Mouse (Mus musculus) hindbrain, embryonic 11.5 days (tissue): ENCODE measurements around the gene Ccl5. TPM values are rescaled to one million over a fixed set of nuclear protein-coding genes. Genes with fewer than 3 reads are reported as not detected.

Experiments
- ATAC-seq: fragments of 200-750 bp; cut with Nextera tagmentation; 2 replicates; pipeline ENCODE4 v1.8.0; 2017; ENCODE audit warnings: mild to moderate bottlenecking, moderate TSS enrichment, moderate library complexity; ENCODE audit not compliant: low FRiP score
- DNase-seq: peaks from one replicate; pipeline ENCODE4 v3.0.0-alpha.2; 2015; ENCODE audit warnings: low spot score
- H3K27ac ChIP-seq: fragments of 300-500 bp; sonication (generic); 2 replicates; pipeline ENCODE4 v1.5.1; 2014; ENCODE audit warnings: mild to moderate bottlenecking, low read depth, low read length
- H3K27me3 ChIP-seq: fragments of 300-500 bp; sonication (generic); 2 replicates; pipeline ENCODE4 v1.6.1; 2014; ENCODE audit warnings: mild to moderate bottlenecking, low read length, moderate library complexity, mixed read lengths; ENCODE audit not compliant: control insufficient read depth, insufficient read depth
- H3K36me3 ChIP-seq: fragments of 300-500 bp; sonication (generic); 2 replicates; pipeline ENCODE4 v1.6.1; 2014; ENCODE audit warnings: mild to moderate bottlenecking, low read length, moderate library complexity, mixed read lengths; ENCODE audit not compliant: control insufficient read depth, insufficient read depth
- H3K4me1 ChIP-seq: fragments of 300-500 bp; sonication (generic); replicated peaks from 2 replicates; pipeline ENCODE4 v1.6.1; 2014; ENCODE audit warnings: low read length, mixed read lengths; ENCODE audit not compliant: control insufficient read depth, insufficient read depth
- H3K4me2 ChIP-seq: fragments of 300-500 bp; sonication (generic); replicated peaks from 2 replicates; pipeline ENCODE4 v1.6.1; 2014; ENCODE audit warnings: mild to moderate bottlenecking, low read depth, low read length
- H3K4me3 ChIP-seq: fragments of 300-500 bp; sonication (generic); 2 replicates; pipeline ENCODE4 v1.5.1; 2014; ENCODE audit warnings: low read depth, low read length
- H3K9ac ChIP-seq: fragments of 300-500 bp; sonication (generic); 2 replicates; pipeline ENCODE4 v1.6.1; 2014; ENCODE audit warnings: low read depth, low read length
- H3K9me3 ChIP-seq: fragments of 300-500 bp; sonication (generic); 2 replicates; pipeline ENCODE4 v1.6.1; 2016; ENCODE audit warnings: low read length; ENCODE audit not compliant: control insufficient read depth
- WGBS: fragments of 180-500 bp; shearing (Covaris S2); extraction: QIAGEN DNeasy Blood & Tissue Kit; methylation state at CpG from one replicate; pipeline ENCODE4 v1.1.7; 2014; 5-methylcytosine and 5-hydroxymethylcytosine counted together
- polyA plus RNA-seq: library from polyadenylated mRNA; unstranded; fragments of >200 nt; fragmentation: Nextera tagmentation; extraction: Ambion mirVana; gene quantifications from 2 replicates; pipeline ENCODE4 v1.2.1, GENCODE M21; 2014

Ccl5 gene
- polyA plus RNA-seq, 1 experiment from 2014 or later = 0.42 TPM

DNA sequence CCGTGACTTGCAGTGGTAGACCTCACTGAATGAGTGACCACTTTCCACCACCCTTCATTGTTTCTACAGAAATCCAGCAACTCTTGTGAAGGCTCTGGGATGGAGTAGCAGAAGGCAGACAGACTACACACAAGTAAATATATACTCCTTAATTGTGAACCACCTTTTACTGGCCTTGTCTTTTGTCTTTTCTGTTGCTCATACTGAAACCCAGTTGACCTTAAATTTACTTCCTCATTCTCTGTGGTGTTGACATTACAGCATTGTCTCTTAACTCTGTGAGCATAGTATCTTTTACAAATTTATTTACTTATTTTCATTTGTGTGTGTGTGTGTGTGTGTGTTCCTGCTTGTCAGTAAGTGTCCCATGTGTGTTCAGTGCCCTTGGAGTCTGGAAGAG is 2.9 kb upstream of the Ccl5 start:
- Histone ChIP-seq H3K27ac (no peak overlapping the region), H3K9ac (no peak overlapping the region), H3K36me3 (no peaks in the 10 kb centered on the region), H3K4me2 (no peak overlapping the region), H3K4me1 (no peaks in the 10 kb centered on the region), H3K27me3 (no peaks in the 10 kb centered on the region), H3K9me3 (no peaks in the 10 kb centered on the region), H3K4me3 (no peak overlapping the region)
- 86% methylated on average over 1 of the region's 1 CpGs for WGBS
- ATAC-seq = no peak
- no peak for DNase-seq

DNA sequence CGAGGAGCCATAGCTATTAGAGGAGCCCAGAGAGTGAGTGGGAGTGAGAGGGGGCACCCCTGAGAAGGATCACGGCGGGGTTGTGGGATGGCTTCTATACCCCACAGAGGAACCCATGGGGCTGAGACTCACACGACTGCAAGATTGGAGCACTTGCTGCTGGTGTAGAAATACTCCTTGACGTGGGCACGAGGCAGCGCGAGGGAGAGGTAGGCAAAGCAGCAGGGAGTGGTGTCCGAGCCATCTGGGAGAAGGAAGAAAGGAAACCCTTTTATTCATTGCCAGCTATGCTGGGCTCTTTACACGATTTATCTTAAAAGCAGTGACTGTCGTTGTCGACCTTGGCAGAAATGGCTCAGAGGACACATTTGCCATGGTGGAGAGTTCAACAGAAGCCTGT is 1.3 kb downstream of the Ccl5 start:
- Histone ChIP-seq H3K36me3 (no peaks in the 10 kb centered on the region), H3K4me3 (no peak overlapping the region), H3K4me1 (no peaks in the 10 kb centered on the region), H3K9ac (no peak overlapping the region), H3K4me2 (no peak overlapping the region), H3K27ac (no peak overlapping the region), H3K9me3 (no peaks in the 10 kb centered on the region), H3K27me3 (no peaks in the 10 kb centered on the region)
- DNase-seq = no peak
- 68% methylated on average over 12 of the region's 12 CpGs for WGBS
- no peak for ATAC-seq

DNA sequence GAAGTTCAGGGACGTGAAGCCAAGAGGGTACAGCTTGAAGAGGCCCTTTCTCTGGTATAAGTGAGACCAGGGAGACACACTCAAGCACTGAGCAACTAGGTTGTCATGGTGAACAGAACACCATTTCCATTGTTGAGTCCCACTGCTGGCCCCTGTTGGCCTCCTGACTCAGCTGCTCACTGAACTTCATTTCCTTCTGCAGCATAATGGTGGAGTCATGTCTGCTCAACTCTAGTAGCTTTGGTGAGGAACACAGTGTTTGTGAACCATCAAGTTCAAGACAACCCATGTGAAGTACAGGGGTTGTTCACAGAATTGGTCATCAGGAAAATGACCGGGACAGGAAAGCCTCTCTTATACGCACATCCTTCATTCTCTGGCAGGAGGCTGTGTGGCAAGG is 8.2 kb downstream of the Ccl5 start, which contains the start of gene Heatr9:
Gene Heatr9 (minus strand): TSS at position 101 of the 400 bp plus-strand sequence.
- ATAC-seq (no peak), DNase-seq (no peak)
- Histone ChIP-seq H3K36me3 (no peaks in the 10 kb centered on the region), H3K4me2 (no peak within 1 kb of the TSS), H3K9ac (no peak within 1 kb of the TSS), H3K9me3 (no peaks in the 10 kb centered on the region), H3K27me3 (no peaks in the 10 kb centered on the region), H3K27ac (no peak within 1 kb of the TSS), H3K4me3 (no peak within 1 kb of the TSS), H3K4me1 (no peaks in the 10 kb centered on the region)
- WGBS = 84% methylated on average over 3 of the region's 3 CpGs

DNA sequence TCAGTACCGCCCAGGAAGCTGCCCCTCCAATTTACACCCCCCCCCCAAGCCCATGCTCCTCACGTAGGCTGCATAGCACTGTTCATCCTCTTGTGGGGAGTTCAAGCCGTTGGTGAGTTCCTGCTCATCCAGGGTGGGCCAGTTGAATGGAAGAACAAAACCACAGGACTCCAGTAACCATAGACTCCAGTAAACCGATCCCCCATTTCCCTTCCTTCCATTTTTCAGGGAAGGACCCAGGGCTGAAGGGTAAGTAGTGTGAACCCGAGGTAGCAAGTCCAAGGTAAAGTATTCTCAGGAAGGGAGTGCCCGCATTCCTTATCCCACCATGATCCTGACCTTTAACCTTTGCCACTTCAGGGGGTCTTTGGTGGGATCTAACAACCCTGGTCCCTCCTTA is 11.9 kb downstream of the Ccl5 start:
- no peaks in the 10 kb centered on the region for H3K36me3 ChIP-seq
- H3K9me3 ChIP-seq = no peaks in the 10 kb centered on the region
- DNase-seq (no peak), ATAC-seq (no peak)
- H3K4me3 ChIP-seq = no peak overlapping the region
- H3K27me3 ChIP-seq = no peaks in the 10 kb centered on the region
- H3K27ac ChIP-seq = no peak overlapping the region
- no peaks in the 10 kb centered on the region for H3K4me1 ChIP-seq
- WGBS = 70% methylated on average over 6 of the region's 6 CpGs
- H3K4me2 ChIP-seq = no peak overlapping the region
- no peak overlapping the region for H3K9ac ChIP-seq

DNA sequence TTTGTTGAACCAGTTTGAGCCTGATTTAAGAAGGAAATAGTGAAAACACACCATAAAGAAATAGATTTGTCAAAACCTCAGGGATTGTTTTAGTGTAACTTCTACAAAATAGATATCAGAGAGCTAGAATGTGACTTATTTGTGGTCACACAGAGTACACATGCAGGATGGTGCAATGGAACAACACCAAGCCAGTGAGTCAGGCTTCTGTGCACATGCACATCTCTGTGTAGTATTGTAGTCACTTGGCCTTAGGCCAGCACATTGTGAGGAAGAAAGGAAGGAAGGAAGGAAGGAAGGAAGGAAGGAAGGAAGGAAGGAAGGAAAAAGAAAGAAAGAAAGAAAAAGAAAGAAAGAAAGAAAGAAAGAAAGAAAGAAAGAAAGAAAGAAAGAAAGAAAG is 13.2 kb downstream of the Ccl5 start:
- Histone ChIP-seq H3K4me3 (no peak overlapping the region), H3K36me3 (no peaks in the 10 kb centered on the region), H3K4me2 (no peak overlapping the region), H3K27me3 (no peaks in the 10 kb centered on the region), H3K27ac (no peak overlapping the region), H3K9ac (no peak overlapping the region), H3K4me1 (no peaks in the 10 kb centered on the region), H3K9me3 (no peaks in the 10 kb centered on the region)
- no peak for ATAC-seq
- DNase-seq = no peak

DNA sequence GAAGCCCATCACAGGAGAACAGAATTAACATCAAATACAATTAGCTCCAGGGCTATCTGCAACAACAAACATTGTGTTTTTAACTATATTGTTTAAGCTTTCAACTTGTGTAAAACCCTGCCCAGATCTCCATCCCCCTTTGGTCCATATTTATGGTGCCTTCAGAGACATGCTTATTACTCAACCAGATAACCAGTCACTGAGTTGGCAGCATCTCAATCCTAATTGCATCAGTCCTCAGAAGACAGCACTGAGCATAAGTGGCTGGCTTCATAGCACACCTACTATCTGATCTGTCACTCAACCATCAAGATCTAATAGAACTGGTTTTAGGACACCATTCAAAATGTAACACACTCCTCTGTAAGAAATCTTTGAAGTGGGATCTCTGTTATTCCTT is 20.8 kb downstream of the Ccl5 start:
- H3K27me3 ChIP-seq = no peaks in the 10 kb centered on the region
- no peak for DNase-seq
- no peaks in the 10 kb centered on the region for H3K4me1 ChIP-seq
- no peaks in the 10 kb centered on the region for H3K9me3 ChIP-seq
- no peak overlapping the region for H3K27ac ChIP-seq
- H3K9ac ChIP-seq = no peak overlapping the region
- peaks cover 2% of the 10 kb centered on the region; the same call in 1 of the 2 replicates for H3K36me3 ChIP-seq
- no peak overlapping the region for H3K4me3 ChIP-seq
- no peak for ATAC-seq
- H3K4me2 ChIP-seq = no peak overlapping the region

DNA sequence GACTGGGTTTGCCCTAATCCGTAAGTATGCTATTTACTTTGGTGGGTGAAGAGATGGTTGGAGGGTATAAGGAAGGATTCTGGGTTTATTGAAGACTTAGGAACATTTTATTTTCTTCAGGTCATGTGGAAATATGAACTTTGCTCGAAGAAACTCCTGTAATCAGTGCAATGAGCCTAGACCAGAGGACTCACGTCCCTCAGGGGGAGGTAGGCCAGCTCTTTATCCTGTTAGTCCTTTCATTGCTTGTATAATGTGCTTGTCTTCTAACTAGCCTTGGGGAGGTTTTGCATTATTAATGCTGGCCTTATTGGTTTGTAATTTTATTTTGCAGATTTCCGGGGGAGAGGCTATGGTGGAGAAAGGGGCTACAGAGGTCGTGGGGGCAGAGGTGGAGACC is 26.0 kb downstream of the Ccl5 start:
- H3K4me1 ChIP-seq = no peaks in the 10 kb centered on the region
- H3K9me3 ChIP-seq = no peaks in the 10 kb centered on the region
- ATAC-seq (no peak), DNase-seq (no peak)
- H3K9ac ChIP-seq = no peak overlapping the region
- no peak overlapping the region for H3K4me2 ChIP-seq
- H3K27me3 ChIP-seq = no peaks in the 10 kb centered on the region
- H3K27ac ChIP-seq = no peak overlapping the region
- H3K36me3 ChIP-seq = peaks cover 10% of the 10 kb centered on the region
- 90% methylated on average over 5 of the region's 5 CpGs for WGBS
- H3K4me3 ChIP-seq = no peak overlapping the region

DNA sequence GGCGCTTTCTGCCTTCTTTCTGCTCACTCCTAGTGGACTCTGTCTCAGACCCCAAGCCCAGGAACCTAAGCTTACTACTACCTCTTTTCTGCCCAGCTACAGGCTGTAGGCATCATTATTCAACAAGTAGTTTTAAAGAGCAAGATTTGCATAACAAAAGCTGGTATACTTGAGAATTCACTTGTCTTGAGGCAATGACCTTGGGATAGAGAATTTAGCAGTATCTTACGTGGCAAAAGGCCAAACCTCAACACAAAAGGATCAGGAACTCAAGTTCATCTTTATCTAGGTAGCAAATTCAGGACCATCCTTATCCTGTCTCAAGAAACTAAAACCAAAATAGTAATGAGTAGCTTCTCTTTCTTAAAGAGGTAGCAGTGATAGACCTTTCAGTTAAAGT is 34.7 kb downstream of the Ccl5 start:
- Histone ChIP-seq H3K4me3 (no peak overlapping the region), H3K4me1 (no peaks in the 10 kb centered on the region), H3K9me3 (no peaks in the 10 kb centered on the region), H3K27me3 (no peaks in the 10 kb centered on the region), H3K27ac (no peak overlapping the region), H3K4me2 (no peak overlapping the region), H3K36me3 (no peaks in the 10 kb centered on the region), H3K9ac (no peak overlapping the region)
- no peak for ATAC-seq
- 69% methylated on average over 2 of the region's 2 CpGs for WGBS
- DNase-seq = no peak

DNA sequence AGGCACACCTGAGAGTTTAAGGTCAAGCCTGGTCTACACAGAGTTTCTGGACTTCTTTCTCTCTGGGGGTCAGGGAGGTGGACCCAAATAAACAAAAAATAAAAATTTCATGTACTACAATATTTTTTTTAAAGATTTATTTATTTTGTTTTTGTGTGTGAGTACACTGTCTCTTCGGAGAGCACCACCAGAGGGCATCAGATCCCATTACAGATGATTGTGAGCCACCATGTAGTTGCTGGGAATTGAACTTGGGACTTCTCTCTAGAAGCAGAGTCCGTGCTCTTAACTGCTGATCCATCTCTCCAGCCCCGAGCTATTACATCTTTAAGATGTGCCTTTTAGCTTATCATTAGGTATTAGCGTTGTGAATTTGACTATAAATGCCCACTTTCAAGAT is 38.8 kb downstream of the Ccl5 start:
- 86% methylated on average over 4 of the region's 4 CpGs for WGBS
- DNase-seq (no peak), ATAC-seq (no peak)
- H3K27me3 ChIP-seq = no peaks in the 10 kb centered on the region
- H3K4me1 ChIP-seq = no peaks in the 10 kb centered on the region
- H3K9me3 ChIP-seq = no peaks in the 10 kb centered on the region
- H3K4me3 ChIP-seq = no peak overlapping the region
- 0 out of 2 replicates have a peak, but pooled peaks cover 4% of the 10 kb centered on the region for H3K36me3 ChIP-seq
- H3K4me2 ChIP-seq = no peak overlapping the region
- no peak overlapping the region for H3K27ac ChIP-seq
- no peak overlapping the region for H3K9ac ChIP-seq
